Comparison of ENCODE assay signal across 10 mouse cellular contexts in the genomic region with DNA sequence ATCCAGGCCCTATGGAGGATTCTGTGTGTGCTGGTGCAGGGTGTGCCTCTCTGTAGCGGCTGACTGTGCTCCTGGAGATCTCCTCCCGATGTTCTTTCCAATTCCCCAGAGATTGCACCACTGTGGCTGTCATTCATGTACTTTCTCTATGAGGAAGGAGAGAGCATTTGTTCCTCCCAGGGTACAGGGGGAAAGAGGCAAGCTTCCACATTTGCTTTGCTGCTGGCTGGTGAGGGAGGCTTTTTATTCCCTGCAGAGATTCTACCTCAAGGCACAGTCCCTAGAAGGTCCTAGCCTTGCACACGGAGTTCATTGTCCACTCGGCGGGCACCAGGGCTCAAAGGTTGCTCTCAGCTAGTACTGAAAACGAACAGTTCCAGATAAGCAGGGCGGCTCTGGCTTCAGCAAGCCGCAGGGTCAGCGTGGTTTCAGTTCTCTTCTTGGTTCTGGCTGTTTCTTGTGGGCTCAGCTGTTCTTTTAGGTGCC. TPM values are rescaled to one million over a fixed set of nuclear protein-coding genes. Genes with fewer than 3 reads are reported as not detected.
DNase-seq lines count a peak whose midpoint lies in the region; ATAC-seq and TF ChIP-seq lines count a peak whose summit lies in the region.
"Had no signal": no experiment of that assay in that cellular context is flagged by ENCODE, and none has a peak within 500 bp of the region (broad histone marks: within the 10 kb centered on the region; RNA-seq: fewer than 3 reads in every experiment).

No protein-coding gene starts in this region.

- peak; percentile 59 for ATAC-seq in megakaryocyte, adult 5-6 weeks (ENCODE audit: poor library complexity, severe bottlenecking)
- no peak for ATAC-seq in forebrain, postnatal 0 days
- no peak for ATAC-seq in activated CD4-positive, CD25-positive, alpha-beta regulatory T cell, adult 4 months
- ATAC-seq in neural tube, embryonic 15.5 days (ENCODE audit: low FRiP score) = no peak

- H3K9ac ChIP-seq in forebrain, postnatal 0 days = no peak overlapping the region
- H3K9ac ChIP-seq in neural tube, embryonic 15.5 days (replicated peaks) = no peak overlapping the region
- H3K9ac ChIP-seq: lung, embryonic 14.5 days had no signal

- no peaks in the 10 kb centered on the region for H3K27me3 ChIP-seq in forebrain, postnatal 0 days (ENCODE audit: insufficient read depth, low read length)
- no peaks in the 10 kb centered on the region for H3K27me3 ChIP-seq in neural tube, embryonic 15.5 days (replicated peaks)

- no peak overlapping the region for H3K4me2 ChIP-seq in forebrain, postnatal 0 days (ENCODE audit: low read depth)
- H3K4me2 ChIP-seq in neural tube, embryonic 15.5 days = no peak overlapping the region
- H3K4me2 ChIP-seq: lung, embryonic 14.5 days had no signal

- H3K9me3 ChIP-seq in forebrain, postnatal 0 days (ENCODE audit: low read length) = no peaks in the 10 kb centered on the region
- H3K9me3 ChIP-seq in neural tube, embryonic 15.5 days (replicated peaks) = no peaks in the 10 kb centered on the region

- no peak for TF ChIP-seq CTCF in forebrain, postnatal 0 days (IDR thresholded peaks at IDR 0.05; ENCODE audit: low read depth)

- no peak overlapping the region for H3K4me3 ChIP-seq in forebrain, postnatal 0 days (ENCODE audit: low read depth, low read length)
- H3K4me3 ChIP-seq in neural tube, embryonic 15.5 days (replicated peaks) = no peak overlapping the region

- H3K4me1 ChIP-seq in forebrain, postnatal 0 days (ENCODE audit: insufficient read depth) = no peaks in the 10 kb centered on the region
- H3K4me1 ChIP-seq in neural tube, embryonic 15.5 days = no peaks in the 10 kb centered on the region

- WGBS in forebrain, postnatal 0 days = 80% methylated on average over 9 of the region's 9 CpGs
- WGBS in neural tube, embryonic 15.5 days = 81% methylated on average over 9 of the region's 9 CpGs

- no peak overlapping the region for H3K27ac ChIP-seq in forebrain, postnatal 0 days (ENCODE audit: low read depth, low read length)
- H3K27ac ChIP-seq in neural tube, embryonic 15.5 days (replicated peaks) = no peak overlapping the region

- DNase-seq in ovary, adult 18-20 months (ENCODE audit: low spot score) = peak; percentile 50
- no peak for DNase-seq in ovary, postnatal 10 days (ENCODE audit: low spot score)
- DNase-seq in heart, adult 9 months (ENCODE audit: low spot score in 2 of 2) = peak; percentile 77
- peak; percentile 28 to 63 for DNase-seq in kidney, postnatal 4 days
- no peak for DNase-seq in forebrain, postnatal 0 days
- DNase-seq: lung, embryonic 14.5 days had no signal

- H3K36me3 ChIP-seq in forebrain, postnatal 0 days (ENCODE audit: insufficient read depth) = no peaks in the 10 kb centered on the region
- H3K36me3 ChIP-seq in neural tube, embryonic 15.5 days = no peaks in the 10 kb centered on the region

RNA-seq across cellular contexts. Expression of a gene that starts 28.5 kb away (rescaled TPM):
- 1.1 and 1.2 TPM in 2 replicates for total RNA-seq in megakaryocyte, adult 5-6 weeks (2015)
- total RNA-seq in megakaryocyte, adult 5-6 weeks (2017) = 0.92 and 0.98 TPM in 2 replicates
- total RNA-seq in forebrain, postnatal 0 days (2014; rRNA removed) = 8.4 and 12.3 TPM in 2 replicates
- polyA plus RNA-seq in forebrain, postnatal 0 days (2015; fragmentation: Nextera tagmentation; extraction: Ambion mirVana) = 5.8 and 6.6 TPM in 2 replicates
- not detected for polyA plus RNA-seq in activated CD4-positive, CD25-positive, alpha-beta regulatory T cell, adult 4 months (2017; shearing (Covaris generic))
- polyA plus RNA-seq in neural tube, embryonic 15.5 days (2015; fragmentation: Nextera tagmentation; extraction: Ambion mirVana) = 5.7 and 6.7 TPM in 2 replicates
- total RNA-seq: MEL had no signal

RNA-seq across cellular contexts. Expression of a gene that starts 47.3 kb away (rescaled TPM):
- total RNA-seq in megakaryocyte, adult 5-6 weeks (2015) = 31.6 and 36.3 TPM in 2 replicates
- 28.7 and 39.0 TPM in 2 replicates for total RNA-seq in megakaryocyte, adult 5-6 weeks (2017)
- 81.8 and 98.9 TPM in 2 replicates for total RNA-seq in forebrain, postnatal 0 days (2014; rRNA removed)
- polyA plus RNA-seq in forebrain, postnatal 0 days (2015; fragmentation: Nextera tagmentation; extraction: Ambion mirVana) = 38.6 and 44.9 TPM in 2 replicates
- 10 to 100 TPM; 14.8 to 17.6 TPM for polyA plus RNA-seq in activated CD4-positive, CD25-positive, alpha-beta regulatory T cell, adult 4 months (2017; shearing (Covaris generic))
- 35.2 and 35.8 TPM in 2 replicates for polyA plus RNA-seq in neural tube, embryonic 15.5 days (2015; fragmentation: Nextera tagmentation; extraction: Ambion mirVana)

Comparison
In these comparisons a context has a peak if more than half of its experiments do, and no peak if none do; other contexts are left out.
1. DNase-seq: peak in ovary, adult 18-20 months (single experiment), heart, adult 9 months (2 of 2) and kidney, postnatal 4 days (2 of 2); none in ovary, postnatal 10 days (single experiment) and forebrain, postnatal 0 days (single experiment).